Mouse (Mus musculus) forebrain, embryonic 10.5 days (tissue): ENCODE results near the gene Fam126b. TPM values are rescaled to one million over a fixed set of nuclear protein-coding genes. Genes with fewer than 3 reads are reported as not detected.
"Not testable (repeated sequence)": the region's sequence is repeated elsewhere in the genome, so short reads cannot be mapped to it uniquely, and the experiment has no call there.

Source experiments
- DNase-seq: peaks from one replicate; pipeline ENCODE4 v3.0.0-alpha.2; 2017; ENCODE audit warnings: low spot score; ENCODE audit errors: extremely low spot score
- H3K27ac ChIP-seq: fragments of 300-500 bp; sonication (generic); 2 replicates; pipeline ENCODE4 v1.5.1; 2016; ENCODE audit warnings: mild to moderate bottlenecking
- H3K27me3 ChIP-seq: fragments of 300-500 bp; sonication (generic); 2 replicates; pipeline ENCODE4 v1.6.1; 2016; ENCODE audit warnings: mild to moderate bottlenecking; ENCODE audit not compliant: poor library complexity, severe bottlenecking
- H3K36me3 ChIP-seq: fragments of 300-500 bp; sonication (generic); replicated peaks from 2 replicates; pipeline ENCODE4 v1.6.1; 2016; ENCODE audit warnings: mild to moderate bottlenecking, moderate library complexity
- H3K4me1 ChIP-seq: fragments of 300-500 bp; sonication (generic); 2 replicates; pipeline ENCODE4 v1.6.1; 2016
- H3K4me3 ChIP-seq: fragments of 300-500 bp; sonication (generic); 2 replicates; pipeline ENCODE4 v1.5.1; 2016; ENCODE audit warnings: mild to moderate bottlenecking, moderate library complexity
- H3K9me3 ChIP-seq: fragments of 300-500 bp; sonication (generic); 2 replicates; pipeline ENCODE4 v1.6.1; 2016; ENCODE audit warnings: mild to moderate bottlenecking, moderate library complexity
- WGBS: fragments of 180-500 bp; shearing (Covaris S2); methylation state at CpG from one replicate; pipeline ENCODE4 v1.1.7; 2016; 5-methylcytosine and 5-hydroxymethylcytosine counted together
- polyA plus RNA-seq: library from polyadenylated mRNA; unstranded; fragments of >200 nt; fragmentation: Nextera tagmentation; extraction: Ambion mirVana; gene quantifications from 2 replicates; pipeline ENCODE4 v1.2.1, GENCODE M21; 2016

Gene Fam126b
- polyA plus RNA-seq, 1 experiment from 2014 or later = 6.4 TPM

DNA sequence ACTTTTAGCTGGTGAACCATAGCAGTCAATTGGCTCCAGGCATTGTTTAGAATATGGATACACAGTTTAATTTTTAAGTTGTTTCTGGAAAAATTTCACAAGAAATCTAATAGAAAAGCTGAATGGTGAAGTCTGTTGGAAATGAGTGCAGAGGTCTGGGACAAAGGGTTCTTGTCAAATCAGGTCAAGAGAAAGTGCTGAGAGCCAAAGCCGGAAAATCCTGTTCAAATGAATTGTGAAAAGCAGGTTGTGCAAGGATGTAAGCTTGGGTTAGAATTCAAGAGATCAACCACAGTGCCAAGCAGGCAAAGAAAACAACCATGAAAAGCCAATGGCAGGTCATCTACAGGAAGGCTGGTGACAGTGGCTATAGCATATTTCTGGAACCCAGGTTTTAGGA lies 24.0 kb upstream of the Fam126b start:
- no peaks in the 10 kb centered on the region for H3K36me3 ChIP-seq
- WGBS = 91% methylated on average over 1 of the region's 1 CpGs

DNA sequence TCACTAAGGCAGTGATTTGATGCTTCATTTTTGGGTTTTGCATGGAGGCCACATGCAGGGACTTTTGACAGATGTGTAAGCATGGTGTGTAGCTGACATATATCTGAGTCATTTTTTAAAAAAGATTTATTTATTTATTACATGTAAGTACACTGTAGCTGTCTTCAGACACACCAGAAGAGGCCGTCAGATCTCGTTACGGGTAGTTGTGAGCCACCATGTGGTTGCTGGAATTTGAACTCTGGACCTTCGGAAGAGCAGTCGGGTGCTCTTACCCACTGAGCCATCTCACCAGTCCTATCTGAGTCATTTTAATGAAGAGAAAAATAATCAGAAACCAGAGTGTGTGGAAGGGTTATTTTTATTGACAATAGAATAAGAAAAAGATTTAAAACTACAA lies 23.5 kb upstream of the Fam126b start:
- WGBS = 93% methylated on average over 5 of the region's 5 CpGs

More for the DNA sequence above, 24.0 kb upstream of the Fam126b start:
- no peak overlapping the region for H3K4me3 ChIP-seq
- DNase-seq = no peak
- H3K9me3 ChIP-seq = peaks cover 10% of the 10 kb centered on the region; the same call in 1 of the 2 replicates
- H3K27me3 ChIP-seq = no peaks in the 10 kb centered on the region
- no peak overlapping the region for H3K27ac ChIP-seq
- no peaks in the 10 kb centered on the region for H3K4me1 ChIP-seq

DNA sequence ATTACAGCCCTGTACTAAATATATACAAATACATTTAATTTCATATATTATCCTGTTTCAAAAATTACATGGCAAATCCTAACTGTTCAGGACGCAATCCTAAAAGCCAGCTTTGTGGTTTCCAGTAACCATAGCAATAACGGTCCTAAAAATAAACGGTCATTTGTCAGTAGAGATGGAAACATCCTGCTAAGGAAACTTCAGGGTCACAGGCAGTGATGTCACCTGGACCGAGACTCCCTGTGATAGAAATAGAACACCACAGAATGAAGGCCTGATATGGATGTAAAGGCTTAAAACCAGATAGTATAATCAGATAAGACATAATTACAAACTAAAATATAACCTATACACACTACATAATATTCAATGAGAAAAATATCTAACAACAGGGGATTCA lies 17.6 kb upstream of the Fam126b start:
- Histone ChIP-seq H3K27ac (no peak overlapping the region), H3K9me3 (peaks cover 10% of the 10 kb centered on the region; the same call in 1 of the 2 replicates), H3K4me3 (no peak overlapping the region), H3K36me3 (no peaks in the 10 kb centered on the region), H3K4me1 (no peaks in the 10 kb centered on the region), H3K27me3 (no peaks in the 10 kb centered on the region)
- WGBS = 82% methylated on average over 4 of the region's 4 CpGs
- DNase-seq = no peak

More for the DNA sequence above, 23.5 kb upstream of the Fam126b start:
- H3K27me3 ChIP-seq, H3K27ac ChIP-seq, DNase-seq, H3K4me3 ChIP-seq, H3K36me3 ChIP-seq, H3K4me1 ChIP-seq: not testable (repeated sequence)
- peaks cover 10% of the 10 kb centered on the region; the same call in 1 of the 2 replicates for H3K9me3 ChIP-seq

DNA sequence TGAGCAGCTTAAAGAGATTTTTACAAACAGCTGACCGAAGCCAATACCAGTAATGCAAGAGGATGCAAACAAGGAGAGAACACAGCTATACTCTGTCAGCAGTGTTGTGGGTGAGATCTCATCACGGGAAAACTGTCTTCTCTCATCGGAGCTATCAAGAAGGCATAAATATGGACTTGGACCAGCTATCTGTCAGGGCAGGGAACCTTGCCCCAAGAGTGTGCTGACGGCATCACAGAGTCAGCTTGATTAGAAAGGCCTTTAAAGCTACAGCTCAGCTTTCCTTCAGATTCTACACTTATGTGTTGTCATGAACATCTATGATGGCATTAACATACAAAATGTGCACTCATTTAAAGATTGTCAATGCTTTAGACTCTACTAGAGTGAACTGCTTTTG lies 16.6 kb upstream of the Fam126b start:
- Histone ChIP-seq H3K9me3 (peaks cover 8% of the 10 kb centered on the region; the same call in 1 of the 2 replicates), H3K4me3 (no peak overlapping the region), H3K27ac (no peak overlapping the region), H3K4me1 (no peaks in the 10 kb centered on the region), H3K36me3 (no peaks in the 10 kb centered on the region), H3K27me3 (no peaks in the 10 kb centered on the region)
- 86% methylated on average over 4 of the region's 4 CpGs for WGBS
- no peak for DNase-seq

DNA sequence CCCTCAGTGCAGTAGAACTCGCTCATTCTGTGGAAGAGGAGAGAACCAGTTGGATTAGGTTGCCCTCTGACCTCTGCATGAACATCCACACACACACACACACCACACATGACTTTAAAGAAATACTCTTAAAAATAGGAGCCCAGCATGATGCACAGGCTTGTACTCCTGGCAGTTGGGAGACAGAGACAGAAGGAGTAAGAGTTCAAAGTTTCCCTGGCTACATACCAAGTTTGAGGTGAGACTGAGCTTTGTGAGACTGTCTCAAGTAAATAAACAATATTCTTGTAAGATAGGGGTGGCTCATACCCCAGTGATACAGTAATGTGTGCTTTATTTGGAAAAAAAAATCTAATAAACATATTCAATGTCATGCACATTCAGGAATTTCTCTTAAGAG lies 1.4 kb upstream of the Fam126b start:
- Histone ChIP-seq H3K9me3 (no peaks in the 10 kb centered on the region), H3K27ac (no peak overlapping the region), H3K36me3 (peaks cover 7% of the 10 kb centered on the region), H3K27me3 (no peaks in the 10 kb centered on the region), H3K4me3 (peak overlapping the region; percentile 97), H3K4me1 (peaks cover 18% of the 10 kb centered on the region)
- WGBS = 92% methylated on average over 1 of the region's 1 CpGs
- DNase-seq = no peak

DNA sequence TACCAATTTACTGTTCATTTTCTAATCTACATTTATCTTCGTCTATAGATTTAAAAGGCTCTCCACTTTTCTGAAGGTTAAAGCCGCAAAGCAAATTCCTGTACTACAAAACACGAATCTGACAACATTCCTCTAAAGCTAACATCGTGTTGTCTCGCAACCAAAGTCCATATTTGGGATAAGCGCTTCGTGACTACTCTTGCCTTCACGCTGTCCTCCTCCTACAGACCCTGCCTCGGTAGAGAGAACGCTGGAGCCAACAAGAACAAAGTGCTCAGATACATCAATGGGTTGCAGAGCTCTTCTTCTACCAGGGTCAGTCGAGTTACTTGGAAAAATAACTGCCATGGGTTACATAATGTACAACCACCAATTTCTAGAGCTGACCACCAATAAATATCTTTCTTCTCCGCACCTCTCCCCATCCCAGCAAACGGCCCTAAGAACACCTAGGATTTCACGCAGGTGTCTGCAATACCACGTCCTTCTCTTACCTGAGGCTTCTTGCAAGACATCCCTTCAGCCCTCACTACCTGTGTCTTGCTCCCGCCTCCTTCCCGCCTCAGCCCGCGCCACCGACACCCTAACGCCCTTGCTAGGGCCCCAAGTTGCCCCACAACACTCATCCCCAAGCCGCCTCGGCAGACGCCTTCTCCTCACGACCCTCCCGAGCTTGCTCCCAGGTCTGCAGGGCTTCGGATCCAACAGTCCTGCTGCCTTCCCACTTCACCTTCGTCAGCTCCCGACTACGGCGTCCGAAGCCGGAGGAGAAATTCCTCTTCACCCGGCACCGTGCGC lies 551 bp downstream of the Fam126b start:
- no peak for DNase-seq
- no peaks in the 10 kb centered on the region for H3K36me3 ChIP-seq
- H3K4me3 ChIP-seq = peak overlapping the region; percentile 97
- H3K9me3 ChIP-seq = no peaks in the 10 kb centered on the region
- H3K27ac ChIP-seq = peak overlapping the region; percentile 96
- peaks cover 18% of the 10 kb centered on the region for H3K4me1 ChIP-seq
- no peaks in the 10 kb centered on the region for H3K27me3 ChIP-seq
- 7% methylated on average over 36 of the region's 36 CpGs for WGBS

DNA sequence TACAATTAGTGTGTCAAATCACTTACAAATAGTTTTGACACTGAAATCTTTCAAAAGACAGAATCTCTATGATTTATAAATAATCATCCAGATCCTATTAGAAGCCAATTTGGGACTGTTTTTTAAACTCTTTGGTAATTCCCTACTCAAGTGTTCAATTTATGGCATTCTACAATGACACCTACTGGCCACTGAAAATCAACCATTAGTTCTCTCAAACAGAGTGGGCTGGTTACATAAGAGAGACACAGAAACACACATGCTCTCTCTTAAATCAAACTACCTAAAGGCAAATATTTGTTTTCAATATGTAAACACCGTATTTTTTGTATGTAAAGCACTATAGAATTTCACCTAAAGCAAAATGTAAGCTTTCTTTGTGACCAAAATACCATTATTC lies 1.9 kb downstream of the Fam126b start:
- DNase-seq = no peak
- H3K27ac ChIP-seq = no peak overlapping the region
- no peak overlapping the region for H3K4me3 ChIP-seq
- H3K27me3 ChIP-seq = no peaks in the 10 kb centered on the region
- H3K9me3 ChIP-seq = no peaks in the 10 kb centered on the region
- 79% methylated on average over 1 of the region's 1 CpGs for WGBS
- H3K4me1 ChIP-seq = peaks cover 18% of the 10 kb centered on the region
- no peaks in the 10 kb centered on the region for H3K36me3 ChIP-seq

DNA sequence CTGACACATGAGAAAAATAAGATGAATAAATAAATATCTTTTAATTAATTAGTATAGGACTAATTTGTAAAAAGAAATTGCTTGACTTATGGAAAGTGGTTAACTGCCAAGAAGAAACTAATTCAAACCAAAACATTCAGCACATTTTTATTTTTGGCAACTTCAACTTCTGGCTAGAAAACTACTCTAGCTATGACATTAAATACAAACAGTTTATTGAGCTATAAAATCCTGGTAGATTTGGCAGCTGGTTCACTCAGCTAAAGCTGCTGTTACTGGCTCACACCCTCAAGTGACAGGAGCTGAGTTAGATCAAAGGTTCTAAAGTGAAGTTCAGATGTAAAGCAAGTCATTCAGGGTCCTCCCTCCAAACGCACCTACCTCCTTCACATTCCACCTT lies 3.5 kb downstream of the Fam126b start:
- WGBS = 75% methylated on average over 1 of the region's 1 CpGs

DNA sequence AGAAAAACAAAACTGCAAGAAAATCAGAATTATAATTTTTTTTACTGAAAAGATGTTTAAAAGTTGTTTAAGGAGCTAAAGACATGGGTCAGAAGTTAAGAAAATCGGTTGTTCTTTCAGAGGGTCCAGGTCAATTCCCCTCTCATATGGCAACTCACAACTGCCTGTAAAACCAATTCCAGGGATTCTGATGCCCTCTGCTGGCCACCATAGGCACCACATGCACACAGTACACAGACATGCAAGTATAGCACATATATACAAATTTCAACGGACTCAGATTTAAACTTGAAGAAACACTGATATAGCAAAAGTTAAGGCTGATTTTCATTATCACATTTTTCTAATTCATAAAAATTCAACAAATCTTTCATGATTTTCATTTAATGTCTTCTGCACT lies 6.9 kb downstream of the Fam126b start:
- no peaks in the 10 kb centered on the region for H3K36me3 ChIP-seq
- no peak overlapping the region for H3K4me3 ChIP-seq
- H3K27me3 ChIP-seq = no peaks in the 10 kb centered on the region
- no peaks in the 10 kb centered on the region for H3K4me1 ChIP-seq
- no peak for DNase-seq
- H3K27ac ChIP-seq = no peak overlapping the region
- H3K9me3 ChIP-seq = no peaks in the 10 kb centered on the region
- 95% methylated on average over 2 of the region's 2 CpGs for WGBS

More for the DNA sequence above, 3.5 kb downstream of the Fam126b start:
- no peaks in the 10 kb centered on the region for H3K27me3 ChIP-seq
- no peak overlapping the region for H3K27ac ChIP-seq
- H3K4me1 ChIP-seq = peaks cover 16% of the 10 kb centered on the region
- H3K9me3 ChIP-seq = no peaks in the 10 kb centered on the region
- no peak overlapping the region for H3K4me3 ChIP-seq
- H3K36me3 ChIP-seq = no peaks in the 10 kb centered on the region
- no peak for DNase-seq

DNA sequence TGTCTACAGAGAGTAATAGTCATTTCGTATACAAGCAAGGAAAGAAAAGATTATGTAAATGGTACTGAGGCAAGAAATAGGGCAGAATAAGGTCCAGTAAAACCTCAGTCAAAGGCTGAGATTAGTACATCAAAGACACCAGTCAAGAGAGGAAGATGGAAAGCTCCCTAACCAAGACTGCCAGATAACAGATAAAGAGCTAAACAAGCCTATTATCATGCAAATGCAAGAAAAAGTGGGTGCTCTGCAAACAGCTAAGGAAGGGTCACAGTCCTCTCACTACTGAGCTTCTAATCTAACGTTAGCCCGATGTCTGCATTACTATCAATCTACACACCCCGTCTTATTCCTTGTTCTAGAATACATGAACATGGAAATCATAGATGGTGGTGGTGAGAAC lies 15.7 kb downstream of the Fam126b start:
- 56% methylated on average over 4 of the region's 4 CpGs for WGBS
- H3K4me3 ChIP-seq = no peak overlapping the region
- no peaks in the 10 kb centered on the region for H3K36me3 ChIP-seq
- DNase-seq = no peak
- no peaks in the 10 kb centered on the region for H3K4me1 ChIP-seq
- no peaks in the 10 kb centered on the region for H3K27me3 ChIP-seq
- H3K27ac ChIP-seq = no peak overlapping the region
- no peaks in the 10 kb centered on the region for H3K9me3 ChIP-seq

DNA sequence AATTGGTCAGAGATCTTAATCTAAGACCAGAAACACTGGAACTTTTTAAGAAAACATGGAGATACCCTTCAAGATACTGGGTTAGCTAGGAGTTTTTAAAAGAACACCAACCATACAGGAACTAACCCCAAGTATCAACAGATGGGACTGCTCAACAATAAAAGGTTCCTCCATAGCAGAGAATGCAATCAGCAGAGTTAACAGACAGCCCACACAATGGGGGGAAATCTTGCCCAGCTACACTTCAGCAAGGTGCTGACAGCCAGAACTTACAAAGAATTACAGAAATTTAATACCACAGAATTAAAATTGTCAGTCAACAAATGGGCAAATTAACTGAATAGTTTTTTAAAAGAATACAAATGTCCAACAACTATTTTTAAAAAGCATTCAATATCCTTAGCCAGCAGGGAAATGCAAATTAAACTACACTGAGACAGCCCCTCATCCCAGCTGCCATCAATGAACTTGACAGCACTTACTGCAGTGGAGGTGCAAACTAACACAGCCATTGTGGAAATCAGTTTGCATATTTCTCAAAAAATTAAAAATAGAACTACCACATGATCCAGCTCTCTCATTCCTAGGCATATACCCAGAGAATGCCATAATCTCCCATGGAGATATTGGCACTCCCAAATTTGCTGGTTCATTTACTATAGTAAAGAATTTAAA lies 17.5 kb downstream of the Fam126b start:
- Histone ChIP-seq H3K27ac (no peak overlapping the region), H3K27me3 (no peaks in the 10 kb centered on the region), H3K4me1 (no peaks in the 10 kb centered on the region), H3K4me3 (no peak overlapping the region), H3K36me3 (0 out of 2 replicates have a peak, but pooled peaks cover 5% of the 10 kb centered on the region), H3K9me3 (no peaks in the 10 kb centered on the region)
- DNase-seq = no peak

DNA sequence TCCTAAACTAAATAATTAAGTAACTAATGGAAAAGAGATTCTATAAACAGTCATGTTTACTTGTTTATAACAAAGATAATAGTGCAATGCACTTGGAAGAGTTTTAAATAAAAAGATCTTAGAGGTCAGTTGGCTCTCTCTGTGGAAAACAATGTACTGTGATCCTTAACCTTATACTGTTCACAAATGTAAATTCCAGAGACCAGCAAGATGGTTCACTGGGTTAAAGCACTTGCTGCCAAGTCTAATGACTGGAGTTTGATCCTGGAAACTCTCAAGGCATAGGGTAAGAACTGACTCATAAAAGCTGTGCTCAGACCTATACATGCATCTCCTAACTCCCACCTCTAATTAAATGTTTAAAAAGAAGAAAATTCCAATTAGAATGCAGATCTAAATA lies 19.5 kb downstream of the Fam126b start:
- H3K36me3 ChIP-seq = 0 out of 2 replicates have a peak, but pooled peaks cover 13% of the 10 kb centered on the region
- no peaks in the 10 kb centered on the region for H3K9me3 ChIP-seq
- H3K27me3 ChIP-seq = no peaks in the 10 kb centered on the region
- no peak for DNase-seq
- no peak overlapping the region for H3K4me3 ChIP-seq
- H3K4me1 ChIP-seq = no peaks in the 10 kb centered on the region
- no peak overlapping the region for H3K27ac ChIP-seq

DNA sequence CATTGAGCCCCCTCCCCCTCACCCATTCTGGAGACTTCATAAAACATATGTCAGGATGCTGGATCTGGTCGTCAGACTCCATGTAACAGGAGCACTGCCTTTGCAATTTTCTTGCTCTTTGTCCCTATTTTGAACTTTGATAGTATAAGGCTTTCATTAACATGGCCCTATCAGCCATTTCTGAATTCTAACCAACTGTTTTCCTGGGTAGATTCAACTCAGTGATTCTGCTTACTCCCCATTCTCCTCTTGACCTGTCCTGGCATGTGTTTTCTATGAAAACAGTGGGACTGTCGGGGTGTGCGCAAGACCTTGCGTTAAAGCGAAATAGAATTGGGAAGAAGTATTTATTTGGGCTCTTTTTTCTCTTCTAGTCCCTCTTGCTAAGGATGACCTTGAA lies 21.1 kb downstream of the Fam126b start:
- Histone ChIP-seq H3K4me3 (no peak overlapping the region), H3K27ac (no peak overlapping the region), H3K36me3 (peaks cover 18% of the 10 kb centered on the region), H3K4me1 (no peaks in the 10 kb centered on the region), H3K9me3 (no peaks in the 10 kb centered on the region), H3K27me3 (no peaks in the 10 kb centered on the region)
- WGBS = 92% methylated on average over 5 of the region's 5 CpGs
- no peak for DNase-seq
